Mouse (Mus musculus) erythroblast, embryonic 14.5 days (primary cell): Measurements from ENCODE around the gene Polr3g. TPM values are rescaled to one million over a fixed set of nuclear protein-coding genes. Genes with fewer than 3 reads are reported as not detected.

Experiments used
- H3K27me3 ChIP-seq: 2 replicates; pipeline ENCODE4 v1.6.1; 2012; ENCODE audit warnings: inconsistent platforms; ENCODE audit not compliant: control insufficient read depth
- H3K36me3 ChIP-seq: 2 replicates; pipeline ENCODE4 v1.6.1; 2012; ENCODE audit warnings: mild to moderate bottlenecking, inconsistent platforms; ENCODE audit not compliant: control insufficient read depth
- H3K4me1 ChIP-seq: 2 replicates; pipeline ENCODE4 v1.6.1; 2012; ENCODE audit warnings: inconsistent platforms; ENCODE audit not compliant: control insufficient read depth
- H3K4me3 ChIP-seq: replicated peaks from 2 replicates; pipeline ENCODE3; 2012; ENCODE audit warnings: moderate library complexity, mild to moderate bottlenecking, inconsistent platforms
- H3K9me3 ChIP-seq: 2 replicates; pipeline ENCODE4 v1.6.1; 2012; ENCODE audit warnings: low read length, inconsistent platforms, mixed read lengths; ENCODE audit not compliant: control insufficient read depth
- GATA1 ChIP-seq: IDR thresholded peaks from 2 replicates; pipeline ENCODE4 v1.6.1; 2012; ENCODE audit warnings: low read length, inconsistent platforms, mixed read lengths
- TAL1 ChIP-seq: IDR thresholded peaks from 3 replicates; pipeline ENCODE4 v1.6.1; 2012; ENCODE audit warnings: low read length, inconsistent platforms, mixed read lengths
- polyA plus RNA-seq: library from polyadenylated mRNA; stranded (reverse); fragments of >175 nt; gene quantifications from 2 replicates; pipeline ENCODE4 v1.2.3, GENCODE M21; 2012

Polr3g gene
- 0.05 and 0.09 TPM in 2 replicates for polyA plus RNA-seq

GRCm38 (mm10) chr13:81710775-81711545 is at the start of gene Polr3g, which contains the start of gene Mblac2:
Gene Polr3g, minus strand, starts transcription at chr13:81711013.
Gene Mblac2, plus strand, starts transcription at chr13:81711341.
- Histone ChIP-seq H3K36me3 (peaks cover 4% of the 10 kb centered on the region), H3K4me1 (peaks cover 53% of the 10 kb centered on the region), H3K9me3 (no peaks in the 10 kb centered on the region), H3K27me3 (no peaks in the 10 kb centered on the region), H3K4me3 (peak within 1 kb of the TSS; percentile 89)
- no peak for TF ChIP-seq TAL1
- TF ChIP-seq GATA1 = no peak

- Histone ChIP-seq H3K36me3 (no peaks in the 10 kb centered on the region), H3K27me3 (no peaks in the 10 kb centered on the region), H3K4me3 (no peak overlapping the region), H3K4me1 (peaks cover 2% of the 10 kb centered on the region; the same call in 1 of the 2 replicates), H3K9me3 (no peaks in the 10 kb centered on the region)
- TF ChIP-seq TAL1 (no peak), GATA1 (no peak)
These were observed 49.6 kb upstream of the Polr3g start for GRCm38 (mm10) chr13:81760379-81760778.

GRCm38 (mm10) chr13:81757058-81757660 is 46.3 kb upstream of the Polr3g start:
- Histone ChIP-seq H3K9me3 (no peaks in the 10 kb centered on the region), H3K4me1 (peaks cover 2% of the 10 kb centered on the region; the same call in 1 of the 2 replicates), H3K27me3 (no peaks in the 10 kb centered on the region), H3K36me3 (no peaks in the 10 kb centered on the region), H3K4me3 (no peak overlapping the region)
- TF ChIP-seq TAL1 = no peak
- no peak for TF ChIP-seq GATA1

GRCm38 (mm10) chr13:81755324-81755723 is 44.5 kb upstream of the Polr3g start:
- TF ChIP-seq TAL1 (no peak), GATA1 (no peak)
- no peaks in the 10 kb centered on the region for H3K9me3 ChIP-seq
- no peaks in the 10 kb centered on the region for H3K27me3 ChIP-seq
- H3K4me1 ChIP-seq = no peaks in the 10 kb centered on the region
- H3K4me3 ChIP-seq = no peak overlapping the region
- no peaks in the 10 kb centered on the region for H3K36me3 ChIP-seq

GRCm38 (mm10) chr13:81754878-81755277 is 44.1 kb upstream of the Polr3g start:
- Histone ChIP-seq H3K4me3 (no peak overlapping the region), H3K4me1 (no peaks in the 10 kb centered on the region), H3K36me3 (no peaks in the 10 kb centered on the region), H3K9me3 (no peaks in the 10 kb centered on the region), H3K27me3 (no peaks in the 10 kb centered on the region)
- TF ChIP-seq TAL1 (no peak), GATA1 (no peak)

- Histone ChIP-seq H3K27me3 (no peaks in the 10 kb centered on the region), H3K4me1 (peaks cover 36% of the 10 kb centered on the region), H3K9me3 (no peaks in the 10 kb centered on the region), H3K36me3 (no peaks in the 10 kb centered on the region), H3K4me3 (no peak overlapping the region)
- no peak for TF ChIP-seq TAL1
- no peak for TF ChIP-seq GATA1
These were observed 33.2 kb upstream of the Polr3g start for GRCm38 (mm10) chr13:81744092-81744396.

GRCm38 (mm10) chr13:81743391-81744091 is 32.7 kb upstream of the Polr3g start:
- H3K27me3 ChIP-seq = no peaks in the 10 kb centered on the region
- no peaks in the 10 kb centered on the region for H3K36me3 ChIP-seq
- no peak overlapping the region for H3K4me3 ChIP-seq
- H3K4me1 ChIP-seq = peaks cover 36% of the 10 kb centered on the region
- no peaks in the 10 kb centered on the region for H3K9me3 ChIP-seq
- TF ChIP-seq GATA1 (no peak), TAL1 (no peak)

- Histone ChIP-seq H3K9me3 (no peaks in the 10 kb centered on the region), H3K36me3 (no peaks in the 10 kb centered on the region), H3K4me3 (no peak overlapping the region), H3K4me1 (peaks cover 41% of the 10 kb centered on the region), H3K27me3 (no peaks in the 10 kb centered on the region)
- no peak for TF ChIP-seq TAL1
- TF ChIP-seq GATA1 = no peak
These were observed 30.1 kb upstream of the Polr3g start for GRCm38 (mm10) chr13:81740898-81741297.

- peaks cover 14% of the 10 kb centered on the region for H3K4me1 ChIP-seq
- TF ChIP-seq TAL1 (no peak), GATA1 (no peak)
- H3K9me3 ChIP-seq = no peaks in the 10 kb centered on the region
- no peaks in the 10 kb centered on the region for H3K27me3 ChIP-seq
- H3K36me3 ChIP-seq = no peaks in the 10 kb centered on the region
- H3K4me3 ChIP-seq = no peak overlapping the region
These were observed 25.8 kb upstream of the Polr3g start for GRCm38 (mm10) chr13:81736606-81737005.
